Mouse (Mus musculus) CD4-positive, CD25-positive, alpha-beta regulatory T cell, adult 4 months (primary cell): ENCODE measurements around the gene Gm21411. TPM values are rescaled to one million over a fixed set of nuclear protein-coding genes. Genes with fewer than 3 reads are reported as not detected.
"Not testable (repeated sequence)": the region's sequence is repeated elsewhere in the genome, so short reads cannot be mapped to it uniquely, and the experiment has no call there.

Experiments
- ATAC-seq: one replicate; pipeline ENCODE4 v1.8.0; 2017
- polyA plus RNA-seq, 2 experiments: library from polyadenylated mRNA; unstranded; fragments of 100-300 nt; shearing (Covaris generic); gene quantifications; one replicate each; pipeline ENCODE4 v1.2.1; 2017

Gm21411 gene
- polyA plus RNA-seq = not detected

DNA sequence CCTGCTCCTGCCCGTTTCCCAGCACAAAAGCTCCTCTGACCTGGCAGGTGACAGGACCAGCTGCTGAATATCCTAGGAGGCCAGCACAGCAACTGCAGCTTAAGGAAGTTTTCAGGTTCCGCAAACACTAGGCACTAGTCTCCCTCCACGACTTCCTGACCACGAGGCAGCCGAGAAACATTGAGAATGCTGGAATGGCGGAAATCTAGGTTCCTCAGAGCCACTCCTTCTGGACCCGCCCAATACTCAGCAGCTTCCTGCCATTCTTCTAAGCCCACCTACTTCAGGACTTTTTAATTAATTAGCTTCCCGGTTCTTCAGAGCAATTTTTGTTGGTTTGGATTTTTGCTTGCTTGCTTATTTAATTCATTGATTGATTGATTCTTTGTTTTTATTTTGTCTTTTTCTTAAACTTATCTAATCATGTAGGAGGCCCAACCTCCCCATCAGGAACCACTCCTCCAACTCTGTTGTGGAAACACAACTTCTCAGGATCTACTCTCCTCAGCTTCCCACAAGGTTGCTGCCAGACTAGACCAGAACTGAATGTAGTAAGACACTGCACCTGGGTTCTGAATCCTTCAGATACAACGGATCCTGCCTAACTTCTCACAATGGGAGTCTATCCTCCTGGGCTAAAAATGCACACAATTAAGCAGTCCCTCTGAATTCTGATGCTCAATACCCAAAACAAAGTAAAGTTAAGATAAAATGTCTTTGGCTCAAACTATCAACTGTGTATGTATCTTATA is at the start of gene Gm21411:
Gm21411 (minus strand) TSS at position 205 of the 752 bp plus-strand sequence.
- not testable (repeated sequence) for ATAC-seq

DNA sequence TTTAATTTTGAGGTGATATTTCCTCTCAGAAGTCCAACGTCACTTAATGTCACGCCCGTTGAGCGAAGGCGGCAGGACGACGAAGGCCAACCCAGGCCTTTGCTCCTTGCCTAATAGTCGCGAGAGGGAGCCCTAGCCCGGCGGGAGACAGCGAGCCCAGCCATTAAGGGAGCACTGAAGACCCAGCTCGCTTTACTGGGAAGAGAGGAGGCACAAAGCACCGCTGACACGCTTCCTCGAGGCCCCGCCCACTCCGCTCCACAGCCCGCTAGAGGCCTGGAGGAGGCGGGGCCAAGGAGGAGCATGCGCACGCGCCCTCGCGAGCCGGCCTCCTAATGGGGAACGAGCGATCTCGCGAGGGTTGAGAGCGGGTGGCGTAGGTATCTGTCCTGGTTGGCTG is 32.3 kb upstream of the Gm21411 start:
- not testable (repeated sequence) for ATAC-seq

DNA sequence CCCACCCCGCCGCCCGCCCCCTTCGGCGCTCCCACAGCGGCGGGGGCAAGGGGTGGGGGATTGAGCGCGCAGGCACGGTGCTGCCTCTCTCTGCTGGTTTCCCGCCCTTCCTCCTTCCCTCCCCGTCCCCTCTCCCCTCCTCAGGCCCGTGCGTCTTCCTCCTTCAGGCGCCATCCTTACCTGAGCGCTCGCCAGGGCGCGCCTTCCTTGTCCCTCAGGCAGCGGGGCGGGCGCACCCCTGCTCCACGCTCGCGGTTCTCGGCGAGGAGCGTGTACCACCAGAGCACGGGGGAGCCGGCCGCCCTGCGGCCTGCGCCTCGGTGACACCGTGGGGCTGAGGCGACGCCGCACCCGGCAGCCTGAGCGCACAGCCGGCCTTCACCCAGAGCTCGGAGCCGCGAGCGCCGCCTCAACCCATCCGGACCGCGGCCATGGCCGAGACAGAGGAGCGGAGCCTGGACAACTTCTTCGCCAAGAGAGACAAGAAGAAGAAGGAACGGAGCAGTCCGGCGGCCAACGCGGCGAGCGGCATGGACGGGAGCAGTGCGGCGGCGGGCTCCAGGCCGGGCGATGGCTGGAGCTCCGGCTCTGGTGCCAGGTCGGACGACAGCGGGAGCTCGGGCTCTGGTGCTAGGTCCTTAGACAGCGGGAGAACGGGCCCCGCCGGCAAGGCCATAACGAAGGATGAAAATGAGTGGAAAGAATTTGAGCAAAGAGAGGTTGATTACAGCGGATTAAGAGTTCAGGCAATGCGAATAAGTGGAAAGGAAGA is 23.1 kb upstream of the Gm21411 start:
- no peak for ATAC-seq

DNA sequence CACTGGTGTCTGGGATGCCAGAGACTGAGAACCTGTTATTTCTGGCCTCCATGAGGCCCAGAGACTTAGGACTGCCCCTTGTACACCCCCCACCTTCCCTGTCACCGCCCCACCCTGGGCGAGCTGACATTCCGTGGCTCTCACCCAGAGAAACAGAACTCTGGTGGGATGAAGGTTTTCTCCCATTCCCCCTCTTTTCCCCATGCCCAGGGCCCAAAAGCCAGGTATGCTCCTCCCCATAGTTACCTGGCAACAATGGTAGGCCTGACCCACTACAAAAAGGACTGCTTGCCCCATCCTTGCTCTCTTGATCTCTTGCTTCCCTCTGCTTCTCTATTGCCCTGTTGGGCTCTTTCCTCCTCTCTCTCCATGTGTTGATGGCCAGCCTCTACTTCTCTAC is 5.8 kb upstream of the Gm21411 start:
- no peak for ATAC-seq

DNA sequence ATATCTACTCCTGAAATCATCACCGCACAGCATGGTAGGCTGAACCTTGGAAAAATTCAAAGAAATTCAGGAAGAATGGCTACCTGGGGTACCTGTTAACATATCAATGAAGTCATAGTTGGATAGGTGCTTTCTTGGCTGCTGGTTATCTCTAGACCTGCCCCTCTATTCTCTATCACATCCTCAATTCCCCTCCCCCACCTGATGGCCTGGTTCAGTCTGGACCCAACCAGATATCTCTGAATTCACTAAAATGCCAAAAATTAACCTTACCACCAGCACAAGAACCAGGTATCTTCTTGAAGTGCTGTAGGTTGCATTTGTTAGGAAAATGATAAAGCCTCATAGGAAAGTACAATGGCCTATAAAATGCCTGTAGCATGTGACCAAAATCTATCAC is 1.3 kb downstream of the Gm21411 start:
- ATAC-seq = not testable (repeated sequence)

DNA sequence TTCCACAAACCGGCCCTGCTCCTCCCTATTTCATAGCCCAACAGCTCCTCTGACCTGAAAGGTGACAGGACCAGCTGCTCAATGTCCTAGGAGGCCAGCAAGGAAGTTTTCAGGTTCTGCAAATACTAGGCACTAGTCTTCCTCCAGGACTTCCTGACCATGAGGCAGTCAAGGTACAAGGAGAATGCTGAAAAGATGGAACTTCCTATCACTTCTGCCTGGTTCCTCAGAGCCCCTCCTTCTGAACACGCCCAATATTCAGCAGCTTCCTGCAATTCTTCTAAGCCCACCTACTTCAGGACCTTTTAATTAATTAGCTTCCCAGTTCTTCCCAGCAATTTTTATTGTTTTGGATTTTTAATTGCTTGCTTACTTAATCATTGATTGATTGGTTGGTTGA is 4.6 kb downstream of the Gm21411 start:
- ATAC-seq = not testable (repeated sequence)

DNA sequence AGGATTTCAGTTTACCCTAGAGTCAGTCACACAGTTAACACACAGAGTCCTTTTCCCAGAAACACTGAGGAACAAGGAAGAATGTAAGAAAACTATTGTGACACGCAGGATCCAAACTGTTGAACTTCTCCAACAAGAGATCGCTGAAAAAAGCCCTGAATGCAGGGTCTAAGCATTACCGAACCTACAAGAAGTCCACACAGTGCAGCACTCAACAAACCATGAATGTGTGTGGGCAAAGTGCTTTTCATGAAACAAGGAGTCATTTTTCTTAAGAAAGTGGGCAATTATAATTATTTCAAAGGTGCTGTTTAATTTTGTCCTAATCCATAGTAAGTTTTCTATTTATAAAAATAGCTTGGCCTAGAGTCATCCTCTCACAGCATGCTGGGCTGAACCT is 6.3 kb downstream of the Gm21411 start:
- not testable (repeated sequence) for ATAC-seq

Other genes with a start within 250 kb of the Gm21411 start
- gene Zfp989, start 62.4 kb upstream of the Gm21411 start, polyA plus RNA-seq = not detected
- under 1 TPM in 1 of 2 experiments, not detected in 1; 0.09 TPM for gene Rex2, start 112.3 kb upstream of the Gm21411 start, polyA plus RNA-seq
- 10 to 100 TPM in 1 of 2 experiments, 1 to 10 TPM in 1; 5.4 to 10.4 TPM for gene Zfp991, start 222.4 kb upstream of the Gm21411 start, polyA plus RNA-seq